Mouse (Mus musculus): ENCODE data around the gene Plcg2.

DNA sequence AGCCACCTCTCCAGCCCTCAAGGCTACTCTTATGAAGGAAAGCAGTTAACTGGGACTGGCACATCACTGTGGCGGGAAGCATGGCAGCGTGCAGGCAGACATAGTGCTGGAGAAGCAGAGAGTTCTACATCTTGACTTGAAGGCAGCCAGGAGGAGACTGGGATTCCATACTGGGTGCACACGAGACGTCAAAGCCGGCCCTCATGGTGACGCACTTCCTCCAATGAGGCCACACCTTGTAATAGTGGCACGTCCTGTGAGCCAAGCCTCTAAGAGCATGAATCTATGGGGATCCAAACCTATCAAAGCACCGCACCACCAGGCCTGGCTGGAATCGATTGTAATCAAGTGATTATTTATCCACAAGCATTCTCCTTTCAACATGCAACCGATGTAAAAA is 30.6 kb upstream of the Plcg2 start:
- no peak for TF ChIP-seq CTCF (IDR thresholded peaks at IDR 0.05; ENCODE audit: low read depth)
- TF ChIP-seq EP300 (optimal IDR thresholded peaks at IDR 0.05): no peak

Measured in stomach, postnatal 0 days (tissue).